Mouse (Mus musculus): Measurements from ENCODE around the gene Skil. TPM values are rescaled to one million over a fixed set of nuclear protein-coding genes. Genes with fewer than 3 reads are reported as not detected.
"Not testable (repeated sequence)": the region's sequence is repeated elsewhere in the genome, so short reads cannot be mapped to it uniquely, and the experiment has no call there.

Gene Skil
- polyA plus RNA-seq, 1 experiment from 2014 or later: 24.2 TPM

GRCm38 (mm10) chr3:31129766-31130165 is 34.9 kb downstream of the Skil start:
- 60% methylated on average over 4 of the region's 4 CpGs for WGBS
- Histone ChIP-seq H3K4me2 (ENCODE audit: low read length) (no peak overlapping the region), H3K4me3 (ENCODE audit: low read depth, low read length) (no peak overlapping the region), H3K27me3 (replicated peaks; ENCODE audit: control insufficient read depth, insufficient read depth, low read length) (no peaks in the 10 kb centered on the region), H3K4me1 (ENCODE audit: control insufficient read depth, insufficient read depth, low read length) (no peaks in the 10 kb centered on the region), H3K27ac (ENCODE audit: low read depth, low read length) (no peak overlapping the region), H3K9me3 (replicated peaks; ENCODE audit: control insufficient read depth, low read length) (no peaks in the 10 kb centered on the region), H3K36me3 (ENCODE audit: control insufficient read depth, insufficient read depth, low read length) (no peaks in the 10 kb centered on the region), H3K9ac (ENCODE audit: low read length) (no peak overlapping the region)
- DNase-seq (ENCODE audit: low spot score) (no peak), ATAC-seq (no peak)

- ATAC-seq: no peak
- Histone ChIP-seq H3K36me3 (ENCODE audit: control insufficient read depth, insufficient read depth, low read length) (no peaks in the 10 kb centered on the region), H3K9me3 (replicated peaks; ENCODE audit: control insufficient read depth, low read length) (no peaks in the 10 kb centered on the region), H3K4me3 (ENCODE audit: low read depth, low read length) (no peak overlapping the region), H3K4me2 (ENCODE audit: low read length) (no peak overlapping the region), H3K9ac (ENCODE audit: low read length) (no peak overlapping the region), H3K27me3 (replicated peaks; ENCODE audit: control insufficient read depth, insufficient read depth, low read length) (no peaks in the 10 kb centered on the region), H3K27ac (ENCODE audit: low read depth, low read length) (no peak overlapping the region), H3K4me1 (ENCODE audit: control insufficient read depth, insufficient read depth, low read length) (no peaks in the 10 kb centered on the region)
- 75% methylated on average over 5 of the region's 5 CpGs for WGBS
- DNase-seq (ENCODE audit: low spot score): no peak
Observed at GRCm38 (mm10) chr3:31133664-31134063, 38.8 kb downstream of the Skil start.

GRCm38 (mm10) chr3:31134246-31134645 is 39.4 kb downstream of the Skil start:
- Histone ChIP-seq H3K4me3 (ENCODE audit: low read depth, low read length) (no peak overlapping the region), H3K4me1 (ENCODE audit: control insufficient read depth, insufficient read depth, low read length) (no peaks in the 10 kb centered on the region), H3K27ac (ENCODE audit: low read depth, low read length) (no peak overlapping the region), H3K9me3 (replicated peaks; ENCODE audit: control insufficient read depth, low read length) (no peaks in the 10 kb centered on the region), H3K9ac (ENCODE audit: low read length) (no peak overlapping the region), H3K36me3 (ENCODE audit: control insufficient read depth, insufficient read depth, low read length) (no peaks in the 10 kb centered on the region), H3K4me2 (ENCODE audit: low read length) (no peak overlapping the region), H3K27me3 (replicated peaks; ENCODE audit: control insufficient read depth, insufficient read depth, low read length) (no peaks in the 10 kb centered on the region)
- ATAC-seq (no peak), DNase-seq (ENCODE audit: low spot score) (no peak)
- WGBS: 89% methylated on average over 8 of the region's 8 CpGs

GRCm38 (mm10) chr3:31134696-31135095 is 39.8 kb downstream of the Skil start:
- Histone ChIP-seq H3K4me3 (ENCODE audit: low read depth, low read length) (no peak overlapping the region), H3K9me3 (replicated peaks; ENCODE audit: control insufficient read depth, low read length) (no peaks in the 10 kb centered on the region), H3K27me3 (replicated peaks; ENCODE audit: control insufficient read depth, insufficient read depth, low read length) (no peaks in the 10 kb centered on the region), H3K36me3 (ENCODE audit: control insufficient read depth, insufficient read depth, low read length) (no peaks in the 10 kb centered on the region), H3K27ac (ENCODE audit: low read depth, low read length) (no peak overlapping the region), H3K4me1 (ENCODE audit: control insufficient read depth, insufficient read depth, low read length) (no peaks in the 10 kb centered on the region), H3K4me2 (ENCODE audit: low read length) (no peak overlapping the region), H3K9ac (ENCODE audit: low read length) (no peak overlapping the region)
- WGBS: 87% methylated on average over 7 of the region's 7 CpGs
- ATAC-seq (no peak), DNase-seq (ENCODE audit: low spot score) (no peak)

GRCm38 (mm10) chr3:31136591-31136990 is 41.7 kb downstream of the Skil start:
- not testable (repeated sequence) for H3K36me3 ChIP-seq (ENCODE audit: control insufficient read depth, insufficient read depth, low read length); H3K4me1 ChIP-seq (ENCODE audit: control insufficient read depth, insufficient read depth, low read length); ATAC-seq; H3K4me3 ChIP-seq (ENCODE audit: low read depth, low read length); H3K27ac ChIP-seq (ENCODE audit: low read depth, low read length); H3K9ac ChIP-seq (ENCODE audit: low read length); DNase-seq (ENCODE audit: low spot score); H3K9me3 ChIP-seq (replicated peaks; ENCODE audit: control insufficient read depth, low read length); H3K27me3 ChIP-seq (replicated peaks; ENCODE audit: control insufficient read depth, insufficient read depth, low read length); H3K4me2 ChIP-seq (ENCODE audit: low read length)
- 87% methylated on average over 4 of the region's 4 CpGs for WGBS

GRCm38 (mm10) chr3:31138454-31139424 is 43.9 kb downstream of the Skil start:
- Histone ChIP-seq H3K36me3 (ENCODE audit: control insufficient read depth, insufficient read depth, low read length) (no peaks in the 10 kb centered on the region), H3K9ac (ENCODE audit: low read length) (no peak overlapping the region), H3K4me2 (ENCODE audit: low read length) (no peak overlapping the region), H3K27me3 (replicated peaks; ENCODE audit: control insufficient read depth, insufficient read depth, low read length) (no peaks in the 10 kb centered on the region), H3K4me1 (ENCODE audit: control insufficient read depth, insufficient read depth, low read length) (no peaks in the 10 kb centered on the region), H3K9me3 (replicated peaks; ENCODE audit: control insufficient read depth, low read length) (no peaks in the 10 kb centered on the region), H3K27ac (ENCODE audit: low read depth, low read length) (no peak overlapping the region), H3K4me3 (ENCODE audit: low read depth, low read length) (no peak overlapping the region)
- DNase-seq (ENCODE audit: low spot score) (peak; percentile 91), ATAC-seq (peak; percentile 52)
- 56% methylated on average over 13 of the region's 13 CpGs for WGBS

GRCm38 (mm10) chr3:31141621-31142020 is 46.8 kb downstream of the Skil start:
- Histone ChIP-seq H3K36me3 (ENCODE audit: control insufficient read depth, insufficient read depth, low read length) (no peaks in the 10 kb centered on the region), H3K9ac (ENCODE audit: low read length) (no peak overlapping the region), H3K4me1 (ENCODE audit: control insufficient read depth, insufficient read depth, low read length) (no peaks in the 10 kb centered on the region), H3K4me3 (ENCODE audit: low read depth, low read length) (no peak overlapping the region), H3K27ac (ENCODE audit: low read depth, low read length) (no peak overlapping the region), H3K9me3 (replicated peaks; ENCODE audit: control insufficient read depth, low read length) (no peaks in the 10 kb centered on the region), H3K4me2 (ENCODE audit: low read length) (no peak overlapping the region), H3K27me3 (replicated peaks; ENCODE audit: control insufficient read depth, insufficient read depth, low read length) (no peaks in the 10 kb centered on the region)
- WGBS: 90% methylated on average over 4 of the region's 4 CpGs
- no peak for ATAC-seq
- no peak for DNase-seq (ENCODE audit: low spot score)

GRCm38 (mm10) chr3:31145222-31145621 is 50.4 kb downstream of the Skil start:
- H3K4me2 ChIP-seq (ENCODE audit: low read length); H3K9me3 ChIP-seq (replicated peaks; ENCODE audit: control insufficient read depth, low read length); ATAC-seq; H3K4me3 ChIP-seq (ENCODE audit: low read depth, low read length); DNase-seq (ENCODE audit: low spot score); H3K9ac ChIP-seq (ENCODE audit: low read length); H3K4me1 ChIP-seq (ENCODE audit: control insufficient read depth, insufficient read depth, low read length); H3K27me3 ChIP-seq (replicated peaks; ENCODE audit: control insufficient read depth, insufficient read depth, low read length); H3K36me3 ChIP-seq (ENCODE audit: control insufficient read depth, insufficient read depth, low read length); H3K27ac ChIP-seq (ENCODE audit: low read depth, low read length): not testable (repeated sequence)
- WGBS: 87% methylated on average over 11 of the region's 11 CpGs

- no peaks in the 10 kb centered on the region for H3K27me3 ChIP-seq (replicated peaks; ENCODE audit: control insufficient read depth, insufficient read depth, low read length)
- ATAC-seq: peak; percentile 87
- no peak overlapping the region for H3K4me3 ChIP-seq (ENCODE audit: low read depth, low read length)
- H3K9ac ChIP-seq (ENCODE audit: low read length): no peak overlapping the region
- H3K4me2 ChIP-seq (ENCODE audit: low read length): peak overlapping the region; percentile 21; the same call in 1 of the 2 replicates
- DNase-seq (ENCODE audit: low spot score): peak; percentile 96
- no peaks in the 10 kb centered on the region for H3K36me3 ChIP-seq (ENCODE audit: control insufficient read depth, insufficient read depth, low read length)
- WGBS: 14% methylated on average over 14 of the region's 14 CpGs
- no peak overlapping the region for H3K27ac ChIP-seq (ENCODE audit: low read depth, low read length)
- no peaks in the 10 kb centered on the region; the same call in 1 of the 2 replicates for H3K4me1 ChIP-seq (ENCODE audit: control insufficient read depth, insufficient read depth, low read length)
- H3K9me3 ChIP-seq (replicated peaks; ENCODE audit: control insufficient read depth, low read length): no peaks in the 10 kb centered on the region
Observed at GRCm38 (mm10) chr3:31145641-31146290, 50.9 kb downstream of the Skil start.
